Mouse (Mus musculus): ENCODE data around the gene Fnbp1. TPM values are rescaled to one million over a fixed set of nuclear protein-coding genes. Genes with fewer than 3 reads are reported as not detected.

Gene Fnbp1
- polyA plus RNA-seq, 1 experiment from 2014 or later = 23.2 TPM

DNA sequence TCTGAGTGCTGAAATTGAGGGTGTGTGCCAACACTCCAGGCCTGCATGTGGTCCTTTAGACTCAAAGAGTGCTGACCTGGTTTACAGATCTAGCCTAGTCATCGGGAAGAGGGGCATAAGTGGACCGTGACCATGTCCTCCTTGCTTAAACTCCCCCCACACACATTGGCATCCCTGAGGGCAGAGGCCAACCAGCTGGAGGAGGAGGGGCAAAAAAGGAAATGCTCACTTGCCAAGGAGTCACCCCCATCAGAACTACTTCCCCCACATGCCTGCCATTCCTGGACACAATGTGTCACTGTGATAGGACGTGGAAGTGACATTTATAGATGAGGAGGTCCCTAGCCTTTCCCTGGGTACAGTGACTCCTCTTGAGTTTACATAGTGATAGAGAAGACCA lies 116.3 kb downstream of the Fnbp1 start:
- H3K4me3 ChIP-seq (replicated peaks; ENCODE audit: low read length) = no peak overlapping the region
- no peak overlapping the region for H3K27ac ChIP-seq (ENCODE audit: low read length)
- no peak for ATAC-seq
- no peak overlapping the region for H3K9ac ChIP-seq (replicated peaks; ENCODE audit: low read depth, low read length)
- H3K27me3 ChIP-seq (replicated peaks; ENCODE audit: control insufficient read depth, insufficient read depth, low read length) = no peaks in the 10 kb centered on the region
- no peak overlapping the region for H3K4me2 ChIP-seq (ENCODE audit: low read length)
- 88% methylated on average over 3 of the region's 3 CpGs for WGBS
- no peaks in the 10 kb centered on the region for H3K9me3 ChIP-seq (ENCODE audit: control insufficient read depth, low read length)
- H3K36me3 ChIP-seq (ENCODE audit: control insufficient read depth, insufficient read depth) = 0 out of 2 replicates have a peak, but pooled peaks cover 3% of the 10 kb centered on the region
- H3K4me1 ChIP-seq (replicated peaks; ENCODE audit: control insufficient read depth, insufficient read depth, low read length) = no peaks in the 10 kb centered on the region

DNA sequence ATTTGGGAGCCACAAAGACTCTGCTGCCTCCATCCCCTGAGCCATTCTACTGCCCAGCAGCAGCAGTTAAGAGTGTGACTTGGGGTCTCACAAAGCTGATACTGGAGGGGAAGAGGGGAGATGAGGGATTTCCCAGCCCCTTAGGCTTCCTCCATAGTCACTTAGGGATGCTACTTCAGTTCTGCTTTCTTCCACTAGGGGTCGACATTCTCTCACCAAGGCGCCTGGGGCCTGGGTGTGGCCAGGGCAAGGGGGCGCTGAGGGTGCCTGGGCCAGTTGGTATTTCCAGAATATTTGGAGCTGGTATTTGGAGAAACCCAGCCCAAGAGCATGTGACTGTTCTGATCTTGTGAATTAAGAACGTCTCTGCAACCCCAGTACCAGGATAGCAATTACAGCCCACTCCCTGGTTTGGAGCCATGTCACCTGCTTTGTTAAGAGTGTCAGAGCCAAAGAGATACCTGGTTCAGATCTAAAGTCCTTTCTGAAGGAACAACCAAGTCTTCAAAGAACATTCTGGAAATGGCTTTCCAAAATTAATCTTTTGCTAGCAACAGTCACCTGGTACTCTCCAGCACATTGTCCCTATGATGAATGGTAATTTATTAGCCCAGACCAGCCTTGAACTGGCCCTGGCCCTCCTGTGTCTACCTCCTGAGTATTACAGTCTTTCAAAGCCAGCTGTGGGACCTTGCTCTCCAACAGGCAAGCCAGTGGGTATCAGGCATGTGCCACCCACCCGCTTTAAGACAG lies 117.0 kb downstream of the Fnbp1 start:
- peak; percentile 47; the same call in 1 of the 2 replicates for ATAC-seq
- Histone ChIP-seq H3K27me3 (replicated peaks; ENCODE audit: control insufficient read depth, insufficient read depth, low read length) (no peaks in the 10 kb centered on the region), H3K9ac (replicated peaks; ENCODE audit: low read depth, low read length) (no peak overlapping the region), H3K4me2 (ENCODE audit: low read length) (no peak overlapping the region), H3K36me3 (ENCODE audit: control insufficient read depth, insufficient read depth) (0 out of 2 replicates have a peak, but pooled peaks cover 3% of the 10 kb centered on the region), H3K4me3 (replicated peaks; ENCODE audit: low read length) (no peak overlapping the region), H3K9me3 (ENCODE audit: control insufficient read depth, low read length) (no peaks in the 10 kb centered on the region), H3K27ac (ENCODE audit: low read length) (no peak overlapping the region), H3K4me1 (replicated peaks; ENCODE audit: control insufficient read depth, insufficient read depth, low read length) (no peaks in the 10 kb centered on the region)
- WGBS = 27% methylated on average over 5 of the region's 5 CpGs

DNA sequence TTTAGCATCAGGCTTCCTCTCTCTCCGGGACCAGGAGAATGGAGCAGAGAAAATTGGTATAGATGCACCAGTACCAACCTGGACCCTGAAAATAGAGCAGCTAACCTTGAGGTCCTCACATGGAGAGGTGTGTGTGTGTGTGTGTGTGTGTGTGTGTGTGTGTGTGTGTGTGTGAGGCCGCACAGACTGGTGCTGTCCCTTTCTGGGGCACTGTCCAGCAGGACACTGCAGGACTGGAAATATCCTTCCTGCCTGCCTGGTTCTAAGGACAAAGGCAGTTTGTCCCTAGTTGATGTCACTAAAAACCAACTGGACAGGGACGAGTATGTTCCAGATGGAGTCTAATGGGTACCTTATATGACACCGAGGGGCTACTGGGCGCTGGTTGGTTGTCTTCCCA lies 117.9 kb downstream of the Fnbp1 start:
- H3K27me3 ChIP-seq (replicated peaks; ENCODE audit: control insufficient read depth, insufficient read depth, low read length) = no peaks in the 10 kb centered on the region
- H3K36me3 ChIP-seq (ENCODE audit: control insufficient read depth, insufficient read depth) = peaks cover 3% of the 10 kb centered on the region; the same call in 1 of the 2 replicates
- H3K4me3 ChIP-seq (replicated peaks; ENCODE audit: low read length) = no peak overlapping the region
- H3K4me1 ChIP-seq (replicated peaks; ENCODE audit: control insufficient read depth, insufficient read depth, low read length) = no peaks in the 10 kb centered on the region
- ATAC-seq = no peak
- 79% methylated on average over 5 of the region's 5 CpGs for WGBS
- no peaks in the 10 kb centered on the region for H3K9me3 ChIP-seq (ENCODE audit: control insufficient read depth, low read length)
- no peak overlapping the region for H3K9ac ChIP-seq (replicated peaks; ENCODE audit: low read depth, low read length)
- H3K4me2 ChIP-seq (ENCODE audit: low read length) = no peak overlapping the region
- H3K27ac ChIP-seq (ENCODE audit: low read length) = no peak overlapping the region

DNA sequence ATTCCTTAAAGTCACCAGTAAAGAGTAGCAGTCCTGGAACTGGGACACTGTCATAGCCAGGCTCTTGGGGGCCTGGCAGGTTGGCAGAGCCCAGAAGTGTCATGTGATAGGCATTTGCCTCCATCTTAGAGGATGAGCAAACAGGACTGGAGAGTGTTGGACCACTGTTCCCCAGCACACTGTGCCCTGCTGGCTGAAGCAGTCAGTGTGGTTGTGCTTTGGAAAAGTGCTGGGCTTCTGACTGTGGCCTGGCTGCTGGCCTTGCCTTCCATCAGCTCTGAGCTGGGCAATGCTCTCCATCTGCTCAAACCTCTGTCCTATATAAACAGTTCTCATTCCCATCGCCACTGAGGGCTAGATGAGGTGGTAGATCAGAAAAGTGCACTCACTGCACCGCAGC lies 121.6 kb downstream of the Fnbp1 start:
- H3K27me3 ChIP-seq (replicated peaks; ENCODE audit: control insufficient read depth, insufficient read depth, low read length) = no peaks in the 10 kb centered on the region
- no peaks in the 10 kb centered on the region for H3K9me3 ChIP-seq (ENCODE audit: control insufficient read depth, low read length)
- H3K4me2 ChIP-seq (ENCODE audit: low read length) = no peak overlapping the region
- 95% methylated on average over 2 of the region's 2 CpGs for WGBS
- no peak for ATAC-seq
- peaks cover 7% of the 10 kb centered on the region; the same call in 1 of the 2 replicates for H3K36me3 ChIP-seq (ENCODE audit: control insufficient read depth, insufficient read depth)
- H3K4me3 ChIP-seq (replicated peaks; ENCODE audit: low read length) = no peak overlapping the region
- no peaks in the 10 kb centered on the region for H3K4me1 ChIP-seq (replicated peaks; ENCODE audit: control insufficient read depth, insufficient read depth, low read length)
- H3K27ac ChIP-seq (ENCODE audit: low read length) = no peak overlapping the region
- no peak overlapping the region for H3K9ac ChIP-seq (replicated peaks; ENCODE audit: low read depth, low read length)

DNA sequence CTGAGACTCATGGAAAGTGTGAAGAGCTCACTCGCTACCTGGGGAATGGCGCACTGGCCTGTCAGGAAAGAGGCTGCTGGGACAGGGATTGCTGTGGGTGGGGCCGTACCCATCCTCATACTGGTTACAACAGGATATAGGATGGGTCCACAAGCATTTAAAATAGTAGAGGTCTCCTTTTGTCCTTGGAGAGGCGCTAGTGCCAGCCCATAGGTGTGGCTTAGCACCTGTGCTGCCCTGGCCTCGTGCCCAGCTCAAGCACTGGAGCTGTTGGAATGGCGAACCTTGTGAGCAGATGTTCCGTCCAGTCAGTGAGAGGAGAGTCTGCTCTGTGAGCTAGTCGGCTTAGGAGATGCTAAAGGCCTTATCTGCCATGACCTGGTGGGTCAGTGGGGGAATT lies 122.8 kb downstream of the Fnbp1 start:
- Histone ChIP-seq H3K9me3 (ENCODE audit: control insufficient read depth, low read length) (no peaks in the 10 kb centered on the region), H3K36me3 (ENCODE audit: control insufficient read depth, insufficient read depth) (peaks cover 7% of the 10 kb centered on the region; the same call in 1 of the 2 replicates), H3K9ac (replicated peaks; ENCODE audit: low read depth, low read length) (no peak overlapping the region), H3K4me2 (ENCODE audit: low read length) (no peak overlapping the region), H3K4me3 (replicated peaks; ENCODE audit: low read length) (no peak overlapping the region), H3K27ac (ENCODE audit: low read length) (no peak overlapping the region), H3K4me1 (replicated peaks; ENCODE audit: control insufficient read depth, insufficient read depth, low read length) (no peaks in the 10 kb centered on the region), H3K27me3 (replicated peaks; ENCODE audit: control insufficient read depth, insufficient read depth, low read length) (no peaks in the 10 kb centered on the region)
- ATAC-seq = no peak
- WGBS = 91% methylated on average over 8 of the region's 8 CpGs

DNA sequence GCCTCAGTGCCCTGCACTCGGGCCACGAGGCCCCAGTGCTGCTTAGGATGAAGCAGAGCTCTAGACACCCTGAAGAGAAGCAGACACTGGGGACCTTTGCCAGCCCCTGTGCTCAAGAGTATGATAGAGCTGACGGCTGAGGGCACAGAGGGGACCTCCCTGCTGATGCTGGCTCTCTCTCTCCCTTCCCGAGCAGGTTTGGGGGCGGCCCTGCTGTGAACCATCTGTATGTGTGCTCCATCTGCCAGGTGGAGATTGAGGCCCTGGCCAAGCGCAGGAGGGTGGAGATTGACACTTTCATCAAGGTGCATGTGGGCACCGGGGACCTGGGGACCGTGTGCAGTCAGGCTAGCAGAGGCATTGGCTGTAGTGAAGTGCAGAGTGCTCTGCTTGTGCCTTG lies 123.3 kb downstream of the Fnbp1 start:
- Histone ChIP-seq H3K4me3 (replicated peaks; ENCODE audit: low read length) (no peak overlapping the region), H3K27me3 (replicated peaks; ENCODE audit: control insufficient read depth, insufficient read depth, low read length) (no peaks in the 10 kb centered on the region), H3K27ac (ENCODE audit: low read length) (no peak overlapping the region), H3K9ac (replicated peaks; ENCODE audit: low read depth, low read length) (no peak overlapping the region), H3K36me3 (ENCODE audit: control insufficient read depth, insufficient read depth) (peaks cover 7% of the 10 kb centered on the region; the same call in 1 of the 2 replicates), H3K9me3 (ENCODE audit: control insufficient read depth, low read length) (no peaks in the 10 kb centered on the region), H3K4me2 (ENCODE audit: low read length) (no peak overlapping the region), H3K4me1 (replicated peaks; ENCODE audit: control insufficient read depth, insufficient read depth, low read length) (no peaks in the 10 kb centered on the region)
- 86% methylated on average over 8 of the region's 8 CpGs for WGBS
- no peak for ATAC-seq

DNA sequence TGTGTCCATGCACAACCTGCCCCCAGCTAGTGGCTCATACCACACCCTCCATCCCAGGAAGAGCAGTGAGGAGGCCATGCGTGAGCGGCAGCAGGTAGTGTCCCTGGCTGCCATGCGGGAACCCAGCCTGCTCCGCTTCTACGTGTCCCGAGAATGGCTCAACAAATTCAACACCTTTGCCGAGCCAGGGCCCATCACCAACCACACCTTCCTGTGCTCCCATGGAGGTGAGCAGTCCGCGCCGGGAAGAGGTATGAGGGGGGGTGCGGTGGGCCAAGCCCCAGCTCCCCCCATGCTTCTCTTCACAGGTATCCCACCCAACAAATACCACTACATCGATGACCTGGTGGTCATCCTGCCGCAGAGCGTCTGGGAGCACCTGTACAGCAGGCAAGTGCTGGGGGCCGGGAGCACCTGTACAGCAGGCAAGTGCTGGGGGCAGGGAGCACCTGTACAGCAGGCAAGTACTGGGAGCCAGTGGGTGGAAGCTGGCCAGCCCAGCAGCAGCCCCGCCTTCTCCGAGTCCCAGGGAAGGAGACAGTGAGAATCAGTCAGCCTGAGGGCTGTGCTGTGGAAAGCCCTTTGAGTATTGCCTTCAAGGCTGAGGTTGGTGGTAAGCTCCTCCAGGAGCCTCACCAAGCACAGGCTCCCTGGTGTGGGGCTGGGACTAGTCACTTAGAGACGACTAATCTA lies 124.0 kb downstream of the Fnbp1 start:
- H3K9ac ChIP-seq (replicated peaks; ENCODE audit: low read depth, low read length) = no peak overlapping the region

DNA sequence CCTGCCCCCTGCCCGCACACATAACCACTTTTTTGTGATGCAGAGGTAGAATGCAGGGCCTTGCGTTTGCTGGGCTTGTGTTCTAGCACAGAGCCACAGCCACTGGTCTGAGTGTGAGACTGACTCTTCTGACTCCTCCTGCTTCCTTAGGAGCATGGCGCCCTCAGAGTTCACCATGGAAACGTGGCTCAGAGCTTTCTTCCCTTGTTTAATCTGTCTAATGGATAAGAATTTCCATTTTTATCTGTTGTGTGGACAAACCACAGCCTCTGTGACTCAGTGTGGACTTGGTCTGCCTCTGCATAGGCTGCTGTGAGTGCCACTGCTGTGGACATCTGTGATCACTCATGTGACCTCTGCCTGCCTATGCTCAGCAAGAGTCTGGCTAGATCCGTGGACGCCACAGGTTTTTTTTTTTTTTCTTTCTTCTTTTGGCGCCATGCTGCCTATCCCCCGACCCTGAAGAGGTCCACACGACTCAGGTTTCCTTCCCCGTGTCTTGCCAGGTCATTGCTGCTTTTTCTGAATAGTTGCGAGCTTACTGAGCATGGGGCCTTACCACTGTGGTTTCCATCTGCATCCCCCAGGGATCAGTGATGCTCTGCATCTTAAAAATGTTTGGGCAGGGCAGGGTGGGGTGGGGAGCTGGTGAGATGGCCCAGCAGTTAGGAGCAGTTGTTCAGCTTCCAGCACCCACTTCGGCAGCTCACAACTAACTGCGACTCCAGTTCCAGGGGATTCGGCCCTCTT lies 128.3 kb downstream of the Fnbp1 start:
- H3K4me3 ChIP-seq (replicated peaks; ENCODE audit: low read length) = no peak overlapping the region
- H3K36me3 ChIP-seq (ENCODE audit: control insufficient read depth, insufficient read depth) = peaks cover 9% of the 10 kb centered on the region; the same call in 1 of the 2 replicates
- no peak overlapping the region for H3K4me2 ChIP-seq (ENCODE audit: low read length)
- H3K4me1 ChIP-seq (replicated peaks; ENCODE audit: control insufficient read depth, insufficient read depth, low read length) = no peaks in the 10 kb centered on the region
- 75% methylated on average over 14 of the region's 14 CpGs for WGBS
- no peak overlapping the region for H3K27ac ChIP-seq (ENCODE audit: low read length)
- H3K27me3 ChIP-seq (replicated peaks; ENCODE audit: control insufficient read depth, insufficient read depth, low read length) = no peaks in the 10 kb centered on the region
- no peaks in the 10 kb centered on the region for H3K9me3 ChIP-seq (ENCODE audit: control insufficient read depth, low read length)
- H3K9ac ChIP-seq (replicated peaks; ENCODE audit: low read depth, low read length) = no peak overlapping the region
- no peak for ATAC-seq

More for the DNA sequence above, 124.0 kb downstream of the Fnbp1 start:
- no peak for ATAC-seq
- H3K36me3 ChIP-seq (ENCODE audit: control insufficient read depth, insufficient read depth) = peaks cover 7% of the 10 kb centered on the region; the same call in 1 of the 2 replicates
- no peak overlapping the region for H3K4me3 ChIP-seq (replicated peaks; ENCODE audit: low read length)
- WGBS = 93% methylated on average over 18 of the region's 18 CpGs
- H3K27me3 ChIP-seq (replicated peaks; ENCODE audit: control insufficient read depth, insufficient read depth, low read length) = no peaks in the 10 kb centered on the region
- no peak overlapping the region for H3K27ac ChIP-seq (ENCODE audit: low read length)
- H3K9me3 ChIP-seq (ENCODE audit: control insufficient read depth, low read length) = no peaks in the 10 kb centered on the region
- no peaks in the 10 kb centered on the region for H3K4me1 ChIP-seq (replicated peaks; ENCODE audit: control insufficient read depth, insufficient read depth, low read length)
- no peak overlapping the region for H3K4me2 ChIP-seq (ENCODE audit: low read length)

DNA sequence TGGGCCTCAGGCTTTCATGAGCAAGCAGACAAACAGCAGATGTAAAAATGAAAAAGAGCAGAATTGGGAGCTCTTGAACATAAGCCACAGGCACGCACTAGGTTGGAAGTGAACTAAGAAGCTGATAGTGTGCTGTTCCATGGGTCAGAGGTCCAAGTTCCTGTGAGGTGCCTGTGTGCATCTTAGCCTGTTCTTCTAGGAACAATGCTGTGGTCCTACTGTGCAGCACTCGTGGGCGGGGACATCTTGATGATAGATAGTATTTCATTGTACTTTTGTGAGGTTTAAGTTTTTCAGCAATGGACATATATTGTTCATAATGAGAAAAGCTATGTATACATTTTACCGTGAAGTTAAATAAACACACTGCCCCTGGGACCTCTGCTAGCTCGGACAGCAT lies 134.6 kb downstream of the Fnbp1 start:
- Histone ChIP-seq H3K27ac (ENCODE audit: low read length) (no peak overlapping the region), H3K36me3 (ENCODE audit: control insufficient read depth, insufficient read depth) (peaks cover 19% of the 10 kb centered on the region), H3K9me3 (ENCODE audit: control insufficient read depth, low read length) (no peaks in the 10 kb centered on the region), H3K4me2 (ENCODE audit: low read length) (no peak overlapping the region), H3K27me3 (replicated peaks; ENCODE audit: control insufficient read depth, insufficient read depth, low read length) (no peaks in the 10 kb centered on the region), H3K4me3 (replicated peaks; ENCODE audit: low read length) (no peak overlapping the region), H3K4me1 (replicated peaks; ENCODE audit: control insufficient read depth, insufficient read depth, low read length) (no peaks in the 10 kb centered on the region), H3K9ac (replicated peaks; ENCODE audit: low read depth, low read length) (no peak overlapping the region)
- 93% methylated on average over 5 of the region's 5 CpGs for WGBS
- no peak for ATAC-seq

Measured in forebrain, embryonic 16.5 days (tissue).